Mouse (Mus musculus): ENCODE measurements at regions not wholly inside any gene's neighbourhood (a gene's known extent, or its start where the extent isn't known, plus 50 kb on each side); places are given as distances from the start of the nearest gene placed in this dataset.

DNA sequence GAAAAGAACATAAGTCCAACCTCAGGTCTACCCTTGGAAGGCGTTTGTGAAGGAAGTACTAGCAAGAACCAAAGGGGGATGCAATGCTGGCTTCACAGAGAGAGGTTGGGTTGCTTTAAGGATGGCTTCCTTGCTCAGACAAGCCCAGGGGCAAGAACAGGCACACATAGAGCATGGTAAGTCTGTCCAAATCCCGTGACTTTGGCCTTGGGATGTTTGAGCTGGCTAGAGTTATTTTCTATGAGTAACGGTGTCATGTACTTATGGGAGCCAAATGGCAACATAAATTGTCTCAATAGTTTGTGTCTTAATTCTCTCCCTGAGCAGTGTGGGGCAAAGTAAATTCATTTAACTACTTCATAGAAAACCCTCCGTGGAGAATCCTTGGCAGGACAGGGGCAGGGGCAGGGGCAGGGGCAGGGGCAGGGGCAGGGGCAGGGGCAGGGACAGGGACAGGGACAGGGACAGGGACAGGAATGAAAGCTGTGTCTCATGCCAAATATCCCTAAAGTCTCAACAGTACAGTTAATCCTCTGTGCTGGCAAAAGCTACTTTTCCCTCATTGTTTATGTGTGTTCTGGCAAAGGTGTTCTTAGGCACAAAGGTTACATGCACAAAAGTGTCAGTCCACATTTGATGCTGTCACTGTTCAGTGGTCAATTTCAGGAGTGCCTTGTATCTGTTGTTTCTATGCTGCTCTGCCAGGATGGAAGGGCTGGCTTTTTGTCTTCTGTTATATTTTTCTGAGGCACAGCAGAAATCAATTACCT is 167.7 kb downstream of the Ifng start:
- no peaks in the 10 kb centered on the region for H3K36me3 ChIP-seq (ENCODE audit: control insufficient read depth, insufficient read depth, low read length)
- no peak overlapping the region for H3K9ac ChIP-seq (ENCODE audit: low read depth, low read length)
- no peak overlapping the region for H3K27ac ChIP-seq (ENCODE audit: low read depth, low read length)
- no peak overlapping the region for H3K4me3 ChIP-seq (ENCODE audit: low read depth, low read length)
- no peaks in the 10 kb centered on the region for H3K9me3 ChIP-seq (ENCODE audit: control insufficient read depth, low read length)
- ATAC-seq (ENCODE audit: low FRiP score) = no peak
- no peak for DNase-seq (ENCODE audit: low spot score)
- 75% methylated on average over 4 of the region's 4 CpGs for WGBS
- no peaks in the 10 kb centered on the region for H3K4me1 ChIP-seq (replicated peaks; ENCODE audit: control insufficient read depth, insufficient read depth, low read length)
- no peak overlapping the region for H3K4me2 ChIP-seq (replicated peaks; ENCODE audit: low read depth, low read length)
- H3K27me3 ChIP-seq (ENCODE audit: control insufficient read depth, insufficient read depth, low read length) = no peaks in the 10 kb centered on the region

- no peak for ATAC-seq (ENCODE audit: low FRiP score)
These were observed 168.3 kb downstream of the Ifng start for GRCm38 (mm10) chr10:118609157-118609556.

GRCm38 (mm10) chr10:118610868-118611461 is 170.1 kb downstream of the Ifng start:
- 86% methylated on average over 7 of the region's 7 CpGs for WGBS
- H3K9me3 ChIP-seq (ENCODE audit: control insufficient read depth, low read length) = no peaks in the 10 kb centered on the region
- ATAC-seq (ENCODE audit: low FRiP score) (no peak), DNase-seq (ENCODE audit: low spot score) (no peak)
- no peak overlapping the region for H3K9ac ChIP-seq (ENCODE audit: low read depth, low read length)
- no peak overlapping the region for H3K4me3 ChIP-seq (ENCODE audit: low read depth, low read length)
- no peaks in the 10 kb centered on the region for H3K36me3 ChIP-seq (ENCODE audit: control insufficient read depth, insufficient read depth, low read length)
- no peak overlapping the region for H3K27ac ChIP-seq (ENCODE audit: low read depth, low read length)
- no peak overlapping the region for H3K4me2 ChIP-seq (replicated peaks; ENCODE audit: low read depth, low read length)
- H3K27me3 ChIP-seq (ENCODE audit: control insufficient read depth, insufficient read depth, low read length) = no peaks in the 10 kb centered on the region
- no peaks in the 10 kb centered on the region for H3K4me1 ChIP-seq (replicated peaks; ENCODE audit: control insufficient read depth, insufficient read depth, low read length)

More at GRCm38 (mm10) chr10:118609157-118609556, 168.3 kb downstream of the Ifng start:
- Histone ChIP-seq H3K4me1 (replicated peaks; ENCODE audit: control insufficient read depth, insufficient read depth, low read length) (no peaks in the 10 kb centered on the region), H3K27me3 (ENCODE audit: control insufficient read depth, insufficient read depth, low read length) (no peaks in the 10 kb centered on the region), H3K9ac (ENCODE audit: low read depth, low read length) (no peak overlapping the region), H3K27ac (ENCODE audit: low read depth, low read length) (no peak overlapping the region), H3K4me2 (replicated peaks; ENCODE audit: low read depth, low read length) (no peak overlapping the region), H3K36me3 (ENCODE audit: control insufficient read depth, insufficient read depth, low read length) (no peaks in the 10 kb centered on the region), H3K4me3 (ENCODE audit: low read depth, low read length) (no peak overlapping the region), H3K9me3 (ENCODE audit: control insufficient read depth, low read length) (no peaks in the 10 kb centered on the region)
- WGBS = 74% methylated on average over 4 of the region's 4 CpGs
- DNase-seq (ENCODE audit: low spot score) = no peak

- H3K9ac ChIP-seq (ENCODE audit: low read depth, low read length) = no peak overlapping the region
- no peaks in the 10 kb centered on the region for H3K4me1 ChIP-seq (replicated peaks; ENCODE audit: control insufficient read depth, insufficient read depth, low read length)
- no peak for ATAC-seq (ENCODE audit: low FRiP score)
- DNase-seq (ENCODE audit: low spot score) = no peak
- H3K4me2 ChIP-seq (replicated peaks; ENCODE audit: low read depth, low read length) = no peak overlapping the region
- 90% methylated on average over 7 of the region's 7 CpGs for WGBS
- H3K27me3 ChIP-seq (ENCODE audit: control insufficient read depth, insufficient read depth, low read length) = no peaks in the 10 kb centered on the region
- H3K27ac ChIP-seq (ENCODE audit: low read depth, low read length) = no peak overlapping the region
- H3K9me3 ChIP-seq (ENCODE audit: control insufficient read depth, low read length) = no peaks in the 10 kb centered on the region
- H3K36me3 ChIP-seq (ENCODE audit: control insufficient read depth, insufficient read depth, low read length) = no peaks in the 10 kb centered on the region
- H3K4me3 ChIP-seq (ENCODE audit: low read depth, low read length) = no peak overlapping the region
These were observed 171.2 kb downstream of the Ifng start for GRCm38 (mm10) chr10:118612091-118612490.

GRCm38 (mm10) chr10:118613056-118613695 is 172.3 kb downstream of the Ifng start:
- ATAC-seq (ENCODE audit: low FRiP score) (no peak), DNase-seq (ENCODE audit: low spot score) (no peak)

DNA sequence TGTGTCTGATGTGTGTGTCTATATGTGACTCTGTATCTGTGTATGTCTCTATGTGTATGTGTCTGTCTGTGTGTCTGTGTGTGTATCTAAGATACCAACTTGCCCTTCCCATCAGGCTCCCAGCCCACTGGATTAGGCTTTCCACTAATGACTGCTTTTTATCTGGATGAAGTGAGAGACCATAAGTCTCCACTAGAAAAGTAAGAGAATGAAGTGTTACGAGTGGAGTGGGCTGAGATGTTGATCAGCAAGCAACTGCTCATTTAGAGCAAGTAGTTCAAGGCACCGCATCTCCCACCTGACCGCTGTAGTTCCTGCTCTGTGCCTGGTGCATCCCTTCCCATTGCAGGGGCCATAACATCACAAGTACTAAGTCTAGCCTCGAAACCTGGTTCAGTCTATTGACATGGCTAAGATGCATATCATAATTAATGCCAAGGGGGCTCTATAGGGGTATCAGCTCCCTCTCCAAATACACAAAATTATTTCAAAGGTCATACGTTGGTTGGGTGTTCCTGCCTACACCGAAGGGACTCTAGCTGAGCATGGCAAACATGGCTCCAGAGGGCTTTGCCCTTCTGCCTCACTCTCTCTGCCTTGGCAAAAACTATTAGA is 173.5 kb downstream of the Ifng start:
- Histone ChIP-seq H3K9ac (ENCODE audit: low read depth, low read length) (no peak overlapping the region), H3K4me1 (replicated peaks; ENCODE audit: control insufficient read depth, insufficient read depth, low read length) (no peaks in the 10 kb centered on the region), H3K27ac (ENCODE audit: low read depth, low read length) (no peak overlapping the region), H3K9me3 (ENCODE audit: control insufficient read depth, low read length) (no peaks in the 10 kb centered on the region), H3K27me3 (ENCODE audit: control insufficient read depth, insufficient read depth, low read length) (no peaks in the 10 kb centered on the region), H3K4me3 (ENCODE audit: low read depth, low read length) (no peak overlapping the region), H3K36me3 (ENCODE audit: control insufficient read depth, insufficient read depth, low read length) (no peaks in the 10 kb centered on the region), H3K4me2 (replicated peaks; ENCODE audit: low read depth, low read length) (no peak overlapping the region)
- ATAC-seq (ENCODE audit: low FRiP score) (no peak), DNase-seq (ENCODE audit: low spot score) (no peak)
- 94% methylated on average over 6 of the region's 6 CpGs for WGBS

More at GRCm38 (mm10) chr10:118613056-118613695, 172.3 kb downstream of the Ifng start:
- no peak overlapping the region for H3K4me3 ChIP-seq (ENCODE audit: low read depth, low read length)
- no peak overlapping the region for H3K4me2 ChIP-seq (replicated peaks; ENCODE audit: low read depth, low read length)
- WGBS = 89% methylated on average over 14 of the region's 14 CpGs
- no peaks in the 10 kb centered on the region for H3K36me3 ChIP-seq (ENCODE audit: control insufficient read depth, insufficient read depth, low read length)
- no peaks in the 10 kb centered on the region for H3K4me1 ChIP-seq (replicated peaks; ENCODE audit: control insufficient read depth, insufficient read depth, low read length)
- no peak overlapping the region for H3K9ac ChIP-seq (ENCODE audit: low read depth, low read length)
- H3K27ac ChIP-seq (ENCODE audit: low read depth, low read length) = no peak overlapping the region
- no peaks in the 10 kb centered on the region for H3K9me3 ChIP-seq (ENCODE audit: control insufficient read depth, low read length)
- no peaks in the 10 kb centered on the region for H3K27me3 ChIP-seq (ENCODE audit: control insufficient read depth, insufficient read depth, low read length)

DNA sequence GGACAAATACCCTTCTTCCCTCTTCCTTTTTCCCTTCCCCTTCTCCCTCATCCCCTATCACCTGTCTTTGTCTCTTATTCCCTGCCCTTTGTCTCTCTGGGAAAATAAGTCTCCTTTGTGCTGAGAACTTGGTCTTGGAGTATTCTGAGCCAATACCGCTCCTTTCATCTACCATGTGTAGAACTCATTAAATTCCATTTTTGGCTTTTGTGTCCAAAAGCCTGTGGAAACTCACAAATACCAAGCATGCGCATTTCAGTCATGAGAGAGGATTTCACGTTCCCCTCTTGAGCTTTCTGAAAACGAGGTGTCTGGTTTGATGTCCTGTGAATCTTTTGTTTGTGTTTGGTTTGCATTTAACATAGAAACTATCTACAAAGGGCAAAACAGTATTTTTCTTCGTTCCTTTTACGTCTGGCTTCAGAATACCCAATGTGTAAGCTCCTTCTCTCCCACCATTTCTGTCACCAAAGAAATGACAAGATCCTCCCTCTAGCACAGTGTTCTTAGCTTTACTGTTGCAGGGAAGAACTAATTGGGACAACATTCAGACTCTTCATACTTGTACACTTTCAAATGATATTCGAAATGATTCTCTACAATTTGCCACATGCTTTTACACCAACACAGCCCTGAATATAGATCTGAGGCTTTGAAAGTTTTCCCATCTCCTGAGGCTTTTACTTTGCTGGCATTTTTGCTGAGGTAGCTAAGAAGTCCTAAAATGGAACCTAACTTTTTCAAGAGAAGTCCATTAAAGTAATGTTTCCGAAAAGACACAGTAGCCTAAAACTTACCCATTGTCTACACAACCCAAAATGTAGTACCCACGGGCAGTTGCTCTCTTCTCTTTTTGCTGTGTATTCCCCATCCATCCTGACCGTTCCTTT is 174.5 kb downstream of the Ifng start:
- ATAC-seq (ENCODE audit: low FRiP score) (no peak), DNase-seq (ENCODE audit: low spot score) (no peak)
- WGBS = 86% methylated on average over 10 of the region's 10 CpGs
- H3K36me3 ChIP-seq (ENCODE audit: control insufficient read depth, insufficient read depth, low read length) = no peaks in the 10 kb centered on the region
- no peak overlapping the region for H3K4me2 ChIP-seq (replicated peaks; ENCODE audit: low read depth, low read length)
- no peak overlapping the region for H3K27ac ChIP-seq (ENCODE audit: low read depth, low read length)
- H3K9ac ChIP-seq (ENCODE audit: low read depth, low read length) = no peak overlapping the region
- H3K9me3 ChIP-seq (ENCODE audit: control insufficient read depth, low read length) = no peaks in the 10 kb centered on the region
- no peaks in the 10 kb centered on the region for H3K27me3 ChIP-seq (ENCODE audit: control insufficient read depth, insufficient read depth, low read length)
- H3K4me1 ChIP-seq (replicated peaks; ENCODE audit: control insufficient read depth, insufficient read depth, low read length) = no peaks in the 10 kb centered on the region
- H3K4me3 ChIP-seq (ENCODE audit: low read depth, low read length) = no peak overlapping the region

GRCm38 (mm10) chr10:118616031-118616615 is 175.3 kb downstream of the Ifng start:
- no peak overlapping the region for H3K4me2 ChIP-seq (replicated peaks; ENCODE audit: low read depth, low read length)

More at GRCm38 (mm10) chr10:118616031-118616615, 175.3 kb downstream of the Ifng start:
- Histone ChIP-seq H3K9ac (ENCODE audit: low read depth, low read length) (no peak overlapping the region), H3K27me3 (ENCODE audit: control insufficient read depth, insufficient read depth, low read length) (no peaks in the 10 kb centered on the region), H3K4me1 (replicated peaks; ENCODE audit: control insufficient read depth, insufficient read depth, low read length) (no peaks in the 10 kb centered on the region), H3K9me3 (ENCODE audit: control insufficient read depth, low read length) (no peaks in the 10 kb centered on the region), H3K36me3 (ENCODE audit: control insufficient read depth, insufficient read depth, low read length) (no peaks in the 10 kb centered on the region), H3K27ac (ENCODE audit: low read depth, low read length) (no peak overlapping the region), H3K4me3 (ENCODE audit: low read depth, low read length) (no peak overlapping the region)
- WGBS = 89% methylated on average over 5 of the region's 5 CpGs
- DNase-seq (ENCODE audit: low spot score) (no peak), ATAC-seq (ENCODE audit: low FRiP score) (no peak)
